Mouse (Mus musculus) embryo, embryonic 11 days (tissue): Measurements from ENCODE around the gene Chd9.

Experiments
- DNase-seq: peaks from one replicate; pipeline ENCODE4 v3.0.0-alpha.2; 2015

Chd9 gene

GRCm38 (mm10) chr8:91089601-91090000 lies 261.4 kb downstream of the Chd9 start:
- no peak for DNase-seq

GRCm38 (mm10) chr8:91094135-91094534 lies 266.0 kb downstream of the Chd9 start:
- no peak for DNase-seq

GRCm38 (mm10) chr8:91098106-91098505 lies 270.0 kb downstream of the Chd9 start:
- DNase-seq, result no peak
